Mouse (Mus musculus): ENCODE measurements around the gene Stk38. TPM values are rescaled to one million over a fixed set of nuclear protein-coding genes. Genes with fewer than 3 reads are reported as not detected.

Gene Stk38
- total RNA-seq (2021): 10 to 100 TPM; 35.0 to 62.2 TPM

GRCm38 (mm10) chr17:29007641-29008325 lies at the start of gene Stk38:
TSS of gene Stk38 (minus strand) at chr17:29007995.
- peak; percentile 94 for DNase-seq (ENCODE audit: low spot score in 2 of 2)
- intact Hi-C loops (cut with DNase I): no loop called here

- DNase-seq (ENCODE audit: low spot score in 2 of 2): no peak
- intact Hi-C loops (cut with DNase I): loop anchor here (5.0 kb wide), 1 partner anchor 100 kb away; no protein-coding TSS in a partner anchor
These were observed 49.6 kb upstream of the Stk38 start for GRCm38 (mm10) chr17:29057361-29057890.

GRCm38 (mm10) chr17:29056699-29057151 lies 48.9 kb upstream of the Stk38 start:
- intact Hi-C loops (cut with DNase I): loop anchor here (5.0 kb wide), 1 partner anchor 101 kb away; no protein-coding TSS in a partner anchor
- DNase-seq (ENCODE audit: low spot score in 2 of 2): no peak

- intact Hi-C loops (cut with DNase I): loop anchor here (5.0 kb wide), 1 partner anchor 101 kb away; no protein-coding TSS in a partner anchor
These were observed 48.4 kb upstream of the Stk38 start for GRCm38 (mm10) chr17:29056207-29056606.

GRCm38 (mm10) chr17:29055586-29055985 lies 47.8 kb upstream of the Stk38 start:
- intact Hi-C loops (cut with DNase I): loop anchor here (5.0 kb wide), 1 partner anchor 102 kb away; no protein-coding TSS in a partner anchor
- no peak for DNase-seq (ENCODE audit: low spot score in 2 of 2)

More at GRCm38 (mm10) chr17:29056207-29056606, 48.4 kb upstream of the Stk38 start:
- DNase-seq (ENCODE audit: low spot score in 2 of 2): no peak

- DNase-seq (ENCODE audit: low spot score in 2 of 2): no peak
- intact Hi-C loops (cut with DNase I): no loop called here
These were observed 46.6 kb upstream of the Stk38 start for GRCm38 (mm10) chr17:29054429-29054828.

GRCm38 (mm10) chr17:29053841-29054240 lies 46.0 kb upstream of the Stk38 start:
- intact Hi-C loops (cut with DNase I): no loop called here
- DNase-seq (ENCODE audit: low spot score in 2 of 2): no peak

GRCm38 (mm10) chr17:29053067-29053466 lies 45.3 kb upstream of the Stk38 start:
- DNase-seq (ENCODE audit: low spot score in 2 of 2): no peak
- intact Hi-C loops (cut with DNase I): no loop called here

GRCm38 (mm10) chr17:29050791-29051190 lies 43.0 kb upstream of the Stk38 start:
- intact Hi-C loops (cut with DNase I): no loop called here

GRCm38 (mm10) chr17:29049923-29050322 lies 42.1 kb upstream of the Stk38 start:
- intact Hi-C loops (cut with DNase I): loop anchor here (1.0 to 5.0 kb wide), 3 partner anchors 45 to 197 kb away; no protein-coding TSS in a partner anchor

More at GRCm38 (mm10) chr17:29050791-29051190, 43.0 kb upstream of the Stk38 start:
- no peak for DNase-seq (ENCODE audit: low spot score in 2 of 2)

GRCm38 (mm10) chr17:29049508-29049889 lies 41.7 kb upstream of the Stk38 start:
- intact Hi-C loops (cut with DNase I): loop anchor here (1.0 to 5.0 kb wide), 3 partner anchors 46 to 198 kb away; no protein-coding TSS in a partner anchor
- no peak for DNase-seq (ENCODE audit: low spot score in 2 of 2)

More at GRCm38 (mm10) chr17:29049923-29050322, 42.1 kb upstream of the Stk38 start:
- DNase-seq (ENCODE audit: low spot score in 2 of 2): no peak

GRCm38 (mm10) chr17:29048748-29049507 lies 41.1 kb upstream of the Stk38 start:
- intact Hi-C loops (cut with DNase I): loop anchor here (1.0 to 5.0 kb wide), 3 partner anchors 46 to 198 kb away; no protein-coding TSS in a partner anchor
- DNase-seq (ENCODE audit: low spot score in 2 of 2): peak; percentile 84 to 86

GRCm38 (mm10) chr17:29047697-29048514 lies 40.1 kb upstream of the Stk38 start:
- intact Hi-C loops (cut with DNase I): loop anchor here (2.0 to 5.0 kb wide), 2 partner anchors 123 to 199 kb away; no protein-coding TSS in a partner anchor
- no peak for DNase-seq (ENCODE audit: low spot score in 2 of 2)

GRCm38 (mm10) chr17:29046863-29047262 lies 39.1 kb upstream of the Stk38 start:
- intact Hi-C loops (cut with DNase I): loop anchor here (5.0 kb wide), 1 partner anchor 200 kb away; no protein-coding TSS in a partner anchor

GRCm38 (mm10) chr17:29045741-29046530 lies 38.1 kb upstream of the Stk38 start:
- intact Hi-C loops (cut with DNase I): loop anchor here (5.0 kb wide), 1 partner anchor 201 kb away; no protein-coding TSS in a partner anchor
- no peak for DNase-seq (ENCODE audit: low spot score in 2 of 2)

More at GRCm38 (mm10) chr17:29046863-29047262, 39.1 kb upstream of the Stk38 start:
- DNase-seq (ENCODE audit: low spot score in 2 of 2): no peak

GRCm38 (mm10) chr17:29044925-29045319 lies 37.1 kb upstream of the Stk38 start:
- DNase-seq (ENCODE audit: low spot score in 2 of 2): no peak
- intact Hi-C loops (cut with DNase I): loop anchor here (5.0 kb wide), 1 partner anchor 202 kb away; no protein-coding TSS in a partner anchor

- intact Hi-C loops (cut with DNase I): no loop called here
- DNase-seq (ENCODE audit: low spot score in 2 of 2): no peak
These were observed 36.5 kb upstream of the Stk38 start for GRCm38 (mm10) chr17:29044146-29044924.
